8 mouse cellular contexts compared by ENCODE assay signal in the genomic region with DNA sequence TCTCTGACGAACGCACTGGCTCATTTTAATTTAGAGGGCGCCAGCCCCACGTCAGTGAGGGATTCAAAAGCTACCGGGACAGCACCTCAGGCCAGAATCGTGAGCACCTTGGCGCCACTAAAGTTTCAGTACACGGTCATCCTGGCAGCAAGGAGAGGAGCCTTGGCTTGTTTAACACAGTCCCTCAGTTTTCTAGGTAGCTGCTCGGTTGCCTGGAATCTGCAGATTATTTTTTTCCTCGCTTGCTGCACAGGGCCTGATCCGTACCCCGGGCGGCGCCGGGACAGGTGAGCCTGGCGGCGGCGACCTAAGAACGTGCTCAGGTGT. TPM values are rescaled to one million over a fixed set of nuclear protein-coding genes. Genes with fewer than 3 reads are reported as not detected.
DNase-seq lines count a peak whose midpoint lies in the region; ATAC-seq lines count a peak whose summit lies in the region.

No protein-coding gene starts in this region.

- DNase-seq in kidney, adult 18-20 months, result no peak
- no peak for DNase-seq in urinary bladder, adult 18-20 months (ENCODE audit: low spot score in 2 of 2)
- DNase-seq in thymus, postnatal 10 days (ENCODE audit: low spot score in 2 of 2), result no peak
- DNase-seq in cerebellum, adult 18-20 months, result no peak

- peaks cover 37% of the 10 kb centered on the region for H3K27me3 ChIP-seq in kidney, embryonic 16.5 days (ENCODE audit: insufficient read depth, low read length)
- H3K27me3 ChIP-seq in embryonic facial prominence, embryonic 12.5 days, result peaks cover 44% of the 10 kb centered on the region
- H3K27me3 ChIP-seq in hindbrain, embryonic 13.5 days, result peaks cover 57% of the 10 kb centered on the region
- H3K27me3 ChIP-seq in midbrain, embryonic 12.5 days, result peaks cover 44% of the 10 kb centered on the region

- H3K4me3 ChIP-seq in kidney, embryonic 16.5 days (ENCODE audit: low read length), result peak overlapping the region; percentile 64
- peak overlapping the region; percentile 56 for H3K4me3 ChIP-seq in embryonic facial prominence, embryonic 12.5 days
- H3K4me3 ChIP-seq in hindbrain, embryonic 13.5 days, result peak overlapping the region; percentile 63
- H3K4me3 ChIP-seq in midbrain, embryonic 12.5 days, result peak overlapping the region; percentile 66

- no peaks in the 10 kb centered on the region for H3K9me3 ChIP-seq in kidney, embryonic 16.5 days (ENCODE audit: low read length)
- H3K9me3 ChIP-seq in embryonic facial prominence, embryonic 12.5 days, result no peaks in the 10 kb centered on the region
- H3K9me3 ChIP-seq in hindbrain, embryonic 13.5 days, result no peaks in the 10 kb centered on the region
- no peaks in the 10 kb centered on the region for H3K9me3 ChIP-seq in midbrain, embryonic 12.5 days

- peaks cover 6% of the 10 kb centered on the region for H3K4me1 ChIP-seq in kidney, embryonic 16.5 days (ENCODE audit: insufficient read depth, low read length)
- H3K4me1 ChIP-seq in embryonic facial prominence, embryonic 12.5 days, result peaks cover 12% of the 10 kb centered on the region; the same call in 1 of the 2 replicates
- peaks cover 12% of the 10 kb centered on the region for H3K4me1 ChIP-seq in hindbrain, embryonic 13.5 days (replicated peaks)
- peaks cover 11% of the 10 kb centered on the region for H3K4me1 ChIP-seq in midbrain, embryonic 12.5 days

- peak overlapping the region; percentile 68 for H3K9ac ChIP-seq in kidney, embryonic 16.5 days (replicated peaks; ENCODE audit: low read length)
- H3K9ac ChIP-seq in embryonic facial prominence, embryonic 12.5 days, result peak overlapping the region; percentile 54; the same call in 1 of the 2 replicates
- peak overlapping the region; percentile 72 for H3K9ac ChIP-seq in hindbrain, embryonic 13.5 days
- peak overlapping the region; percentile 71 for H3K9ac ChIP-seq in midbrain, embryonic 12.5 days (replicated peaks)

- WGBS in kidney, embryonic 16.5 days, result 2% methylated on average over 19 of the region's 19 CpGs
- WGBS in embryonic facial prominence, embryonic 12.5 days, result 3% methylated on average over 19 of the region's 19 CpGs
- 4% methylated on average over 17 of the region's 19 CpGs for WGBS in hindbrain, embryonic 13.5 days
- 4% methylated on average over 19 of the region's 19 CpGs for WGBS in midbrain, embryonic 12.5 days

- ATAC-seq in kidney, embryonic 16.5 days (ENCODE audit: low FRiP score, low TSS enrichment), result no peak; the same call in 1 of the 2 replicates
- ATAC-seq in embryonic facial prominence, embryonic 12.5 days (ENCODE audit: insufficient number of reproducible peaks, insufficient read depth, low FRiP score, low TSS enrichment), result no peak
- no peak for ATAC-seq in hindbrain, embryonic 13.5 days (ENCODE audit: low FRiP score)
- no peak; the same call in 1 of the 2 replicates for ATAC-seq in midbrain, embryonic 12.5 days (ENCODE audit: low FRiP score, low read depth)

- peak overlapping the region; percentile 96 for H3K4me2 ChIP-seq in kidney, embryonic 16.5 days (replicated peaks; ENCODE audit: low read depth, low read length)
- peak overlapping the region; percentile 69 for H3K4me2 ChIP-seq in embryonic facial prominence, embryonic 12.5 days (replicated peaks)
- peak overlapping the region; percentile 91 for H3K4me2 ChIP-seq in hindbrain, embryonic 13.5 days
- H3K4me2 ChIP-seq in midbrain, embryonic 12.5 days (replicated peaks), result peak overlapping the region; percentile 94

- H3K27ac ChIP-seq in kidney, embryonic 16.5 days (ENCODE audit: low read length), result no peak overlapping the region
- H3K27ac ChIP-seq in embryonic facial prominence, embryonic 12.5 days, result no peak overlapping the region
- H3K27ac ChIP-seq in hindbrain, embryonic 13.5 days, result no peak overlapping the region
- H3K27ac ChIP-seq in midbrain, embryonic 12.5 days (replicated peaks), result no peak overlapping the region

- H3K36me3 ChIP-seq in kidney, embryonic 16.5 days (ENCODE audit: insufficient read depth, low read length), result no peaks in the 10 kb centered on the region
- H3K36me3 ChIP-seq in embryonic facial prominence, embryonic 12.5 days, result no peaks in the 10 kb centered on the region
- no peaks in the 10 kb centered on the region for H3K36me3 ChIP-seq in hindbrain, embryonic 13.5 days
- H3K36me3 ChIP-seq in midbrain, embryonic 12.5 days, result no peaks in the 10 kb centered on the region

RNA-seq across cellular contexts. Expression of a gene that starts 28.4 kb away (rescaled TPM):
- 2.6 and 2.7 TPM in 2 replicates for polyA plus RNA-seq in kidney, embryonic 16.5 days (2015; fragmentation: Nextera tagmentation; extraction: Ambion mirVana)
- polyA plus RNA-seq in embryonic facial prominence, embryonic 12.5 days (2016; fragmentation: Nextera tagmentation; extraction: Ambion mirVana), result 3.7 and 4.0 TPM in 2 replicates
- 7.1 and 7.4 TPM in 2 replicates for polyA plus RNA-seq in hindbrain, embryonic 13.5 days (2015; fragmentation: Nextera tagmentation; extraction: Ambion mirVana)
- 3.6 and 4.2 TPM in 2 replicates for polyA plus RNA-seq in midbrain, embryonic 12.5 days (2016; fragmentation: Nextera tagmentation; extraction: Ambion mirVana)
